Mouse (Mus musculus) liver, embryonic 13.5 days (tissue): ENCODE data around the gene Iqcn. TPM values are rescaled to one million over a fixed set of nuclear protein-coding genes. Genes with fewer than 3 reads are reported as not detected.
A peak's percentile ranks its signal among the peaks of the same experiment; 100 is the strongest.

Experiments used
- ATAC-seq: fragments of 200-750 bp; cut with Nextera tagmentation; 2 replicates; pipeline ENCODE4 v1.8.0; 2017; ENCODE audit warnings: low read depth, mild to moderate bottlenecking, moderate number of reproducible peaks, moderate library complexity
- DNase-seq: peaks from one replicate; pipeline ENCODE4 v3.0.0; 2022
- H3K27ac ChIP-seq: fragments of 300-500 bp; sonication (generic); 2 replicates; pipeline ENCODE4 v1.5.1; 2015; ENCODE audit warnings: moderate library complexity, mild to moderate bottlenecking, inconsistent platforms
- H3K27me3 ChIP-seq: fragments of 300-500 bp; sonication (generic); 2 replicates; pipeline ENCODE4 v1.6.1; 2015; ENCODE audit warnings: mild to moderate bottlenecking, inconsistent platforms
- H3K36me3 ChIP-seq: fragments of 300-500 bp; sonication (generic); 2 replicates; pipeline ENCODE4 v1.6.1; 2015; ENCODE audit warnings: mild to moderate bottlenecking, inconsistent platforms
- H3K4me1 ChIP-seq: fragments of 300-500 bp; sonication (generic); replicated peaks from 2 replicates; pipeline ENCODE4 v1.6.1; 2015; ENCODE audit warnings: inconsistent platforms
- H3K4me2 ChIP-seq: fragments of 300-500 bp; sonication (generic); 2 replicates; pipeline ENCODE4 v1.6.1; 2015; ENCODE audit warnings: inconsistent platforms, mild to moderate bottlenecking, moderate library complexity
- H3K4me3 ChIP-seq: fragments of 300-500 bp; sonication (generic); replicated peaks from 2 replicates; pipeline ENCODE4 v1.5.1; 2015; ENCODE audit warnings: mild to moderate bottlenecking, inconsistent platforms
- H3K9ac ChIP-seq: fragments of 300-500 bp; sonication (generic); 2 replicates; pipeline ENCODE4 v1.6.1; 2015; ENCODE audit warnings: mild to moderate bottlenecking, inconsistent platforms
- H3K9me3 ChIP-seq: fragments of 300-500 bp; sonication (generic); replicated peaks from 2 replicates; pipeline ENCODE4 v1.6.1; 2016; ENCODE audit warnings: inconsistent platforms
- WGBS: fragments of 180-500 bp; shearing (Covaris S2); methylation state at CpG from one replicate; pipeline ENCODE4 v1.1.7; 2015; ENCODE audit not compliant: insufficient replicate concordance; 5-methylcytosine and 5-hydroxymethylcytosine counted together
- polyA plus RNA-seq: library from polyadenylated mRNA; unstranded; fragments of >200 nt; fragmentation: Nextera tagmentation; extraction: Ambion mirVana; gene quantifications from 2 replicates; pipeline ENCODE4 v1.2.1, GENCODE M21; 2015

Iqcn gene
- polyA plus RNA-seq, 1 experiment from 2014 or later, result not detected

GRCm38 (mm10) chr8:70737705-70738104, 34.4 kb downstream of the Iqcn start:
- DNase-seq (no peak), ATAC-seq (no peak)
- Histone ChIP-seq H3K36me3 (no peaks in the 10 kb centered on the region), H3K9me3 (no peaks in the 10 kb centered on the region), H3K27me3 (peaks cover 54% of the 10 kb centered on the region), H3K27ac (no peak overlapping the region), H3K4me1 (no peaks in the 10 kb centered on the region; the same call in 1 of the 2 replicates), H3K4me2 (no peak overlapping the region), H3K4me3 (no peak overlapping the region), H3K9ac (no peak overlapping the region)
- WGBS, result 48% methylated on average over 5 of the region's 5 CpGs

GRCm38 (mm10) chr8:70738211-70738610, 35.0 kb downstream of the Iqcn start:
- Histone ChIP-seq H3K4me2 (no peak overlapping the region), H3K9me3 (no peaks in the 10 kb centered on the region), H3K36me3 (no peaks in the 10 kb centered on the region), H3K4me3 (no peak overlapping the region), H3K9ac (no peak overlapping the region), H3K4me1 (peaks cover 4% of the 10 kb centered on the region), H3K27me3 (peaks cover 54% of the 10 kb centered on the region), H3K27ac (no peak overlapping the region)
- no peak for ATAC-seq
- WGBS, result 32% methylated on average over 3 of the region's 3 CpGs
- DNase-seq, result no peak

GRCm38 (mm10) chr8:70741661-70742060, 38.4 kb downstream of the Iqcn start:
- no peak overlapping the region for H3K27ac ChIP-seq
- peaks cover 18% of the 10 kb centered on the region for H3K4me1 ChIP-seq
- no peaks in the 10 kb centered on the region for H3K9me3 ChIP-seq
- H3K9ac ChIP-seq, result no peak overlapping the region
- H3K36me3 ChIP-seq, result no peaks in the 10 kb centered on the region
- peaks cover 84% of the 10 kb centered on the region for H3K27me3 ChIP-seq
- no peak for ATAC-seq
- DNase-seq, result no peak
- H3K4me3 ChIP-seq, result no peak overlapping the region
- no peak overlapping the region for H3K4me2 ChIP-seq
- WGBS, result 58% methylated on average over 5 of the region's 5 CpGs

- peaks cover 18% of the 10 kb centered on the region for H3K4me1 ChIP-seq
- H3K4me3 ChIP-seq, result no peak overlapping the region
- H3K27ac ChIP-seq, result no peak overlapping the region
- H3K4me2 ChIP-seq, result no peak overlapping the region
- no peak overlapping the region for H3K9ac ChIP-seq
- H3K9me3 ChIP-seq, result no peaks in the 10 kb centered on the region
- no peak for ATAC-seq
- no peaks in the 10 kb centered on the region for H3K36me3 ChIP-seq
- WGBS, result 52% methylated on average over 11 of the region's 11 CpGs
- H3K27me3 ChIP-seq, result peaks cover 86% of the 10 kb centered on the region
- DNase-seq, result no peak
These were observed 38.9 kb downstream of the Iqcn start for GRCm38 (mm10) chr8:70742176-70742575.

GRCm38 (mm10) chr8:70742981-70743655, 39.9 kb downstream of the Iqcn start:
- no peak for DNase-seq
- peak overlapping the region; percentile 44 for H3K4me2 ChIP-seq
- H3K4me3 ChIP-seq, result peak overlapping the region; percentile 23; the same call in 1 of the 2 replicates
- H3K9me3 ChIP-seq, result no peaks in the 10 kb centered on the region
- H3K27me3 ChIP-seq, result peaks cover 86% of the 10 kb centered on the region
- H3K4me1 ChIP-seq, result peaks cover 18% of the 10 kb centered on the region
- H3K36me3 ChIP-seq, result no peaks in the 10 kb centered on the region
- H3K27ac ChIP-seq, result no peak overlapping the region
- ATAC-seq, result 0 out of 2 replicates have a peak, but pooled peaks have one; percentile 11
- H3K9ac ChIP-seq, result no peak overlapping the region
- 3% methylated on average over 38 of the region's 38 CpGs for WGBS

GRCm38 (mm10) chr8:70743656-70744590, 40.7 kb downstream of the Iqcn start:
- DNase-seq (no peak), ATAC-seq (0 out of 2 replicates have a peak, but pooled peaks have one; percentile 8)
- H3K4me3 ChIP-seq, result peak overlapping the region; percentile 23
- peaks cover 90% of the 10 kb centered on the region for H3K27me3 ChIP-seq
- peak overlapping the region; percentile 44 for H3K4me2 ChIP-seq
- no peak overlapping the region for H3K27ac ChIP-seq
- peaks cover 18% of the 10 kb centered on the region for H3K4me1 ChIP-seq
- WGBS, result 4% methylated on average over 48 of the region's 48 CpGs
- no peaks in the 10 kb centered on the region for H3K9me3 ChIP-seq
- H3K9ac ChIP-seq, result peak overlapping the region; percentile 0; the same call in 1 of the 2 replicates
- no peaks in the 10 kb centered on the region for H3K36me3 ChIP-seq

GRCm38 (mm10) chr8:70744806-70745205, 41.5 kb downstream of the Iqcn start:
- Histone ChIP-seq H3K27ac (no peak overlapping the region), H3K27me3 (peaks cover 97% of the 10 kb centered on the region), H3K4me1 (peaks cover 18% of the 10 kb centered on the region), H3K9ac (no peak overlapping the region), H3K4me3 (no peak overlapping the region), H3K36me3 (no peaks in the 10 kb centered on the region), H3K4me2 (no peak overlapping the region), H3K9me3 (no peaks in the 10 kb centered on the region)
- ATAC-seq (no peak), DNase-seq (no peak)
- WGBS, result 32% methylated on average over 11 of the region's 11 CpGs

- Histone ChIP-seq H3K27ac (no peak overlapping the region), H3K4me1 (peaks cover 18% of the 10 kb centered on the region), H3K27me3 (peaks cover 99% of the 10 kb centered on the region), H3K4me3 (no peak overlapping the region), H3K9ac (no peak overlapping the region), H3K36me3 (no peaks in the 10 kb centered on the region), H3K9me3 (no peaks in the 10 kb centered on the region), H3K4me2 (no peak overlapping the region)
- ATAC-seq, result no peak
- no peak for DNase-seq
- WGBS, result 43% methylated on average over 19 of the region's 19 CpGs
These were observed 42.5 kb downstream of the Iqcn start for GRCm38 (mm10) chr8:70745691-70746220.

GRCm38 (mm10) chr8:70746676-70747075, 43.4 kb downstream of the Iqcn start:
- ATAC-seq (no peak), DNase-seq (no peak)
- H3K4me1 ChIP-seq, result peaks cover 18% of the 10 kb centered on the region
- no peaks in the 10 kb centered on the region for H3K9me3 ChIP-seq
- peaks cover 90% of the 10 kb centered on the region for H3K27me3 ChIP-seq
- no peak overlapping the region for H3K9ac ChIP-seq
- H3K27ac ChIP-seq, result no peak overlapping the region
- 63% methylated on average over 9 of the region's 9 CpGs for WGBS
- no peaks in the 10 kb centered on the region for H3K36me3 ChIP-seq
- H3K4me3 ChIP-seq, result no peak overlapping the region
- no peak overlapping the region for H3K4me2 ChIP-seq

GRCm38 (mm10) chr8:70747211-70747890, 44.1 kb downstream of the Iqcn start:
- Histone ChIP-seq H3K36me3 (no peaks in the 10 kb centered on the region), H3K4me1 (peaks cover 21% of the 10 kb centered on the region), H3K27ac (no peak overlapping the region), H3K27me3 (peaks cover 83% of the 10 kb centered on the region), H3K9me3 (no peaks in the 10 kb centered on the region), H3K4me2 (no peak overlapping the region), H3K4me3 (no peak overlapping the region), H3K9ac (no peak overlapping the region)
- DNase-seq (no peak), ATAC-seq (no peak)
- 71% methylated on average over 18 of the region's 18 CpGs for WGBS
